Mouse (Mus musculus) gastrocnemius, postnatal 4 days (tissue): ENCODE measurements at regions not wholly inside any gene's neighbourhood (a gene's known extent, or its start where the extent isn't known, plus 50 kb on each side); places are given as distances from the start of the nearest gene placed in this dataset.

ENCODE experiments used
- DNase-seq, 2 experiments: peaks; one replicate each; pipeline ENCODE4 v3.0.0; 2021 to 2022; ENCODE audit warnings: low spot score in 2 of 2, mixed read lengths in 2 of 2

DNA sequence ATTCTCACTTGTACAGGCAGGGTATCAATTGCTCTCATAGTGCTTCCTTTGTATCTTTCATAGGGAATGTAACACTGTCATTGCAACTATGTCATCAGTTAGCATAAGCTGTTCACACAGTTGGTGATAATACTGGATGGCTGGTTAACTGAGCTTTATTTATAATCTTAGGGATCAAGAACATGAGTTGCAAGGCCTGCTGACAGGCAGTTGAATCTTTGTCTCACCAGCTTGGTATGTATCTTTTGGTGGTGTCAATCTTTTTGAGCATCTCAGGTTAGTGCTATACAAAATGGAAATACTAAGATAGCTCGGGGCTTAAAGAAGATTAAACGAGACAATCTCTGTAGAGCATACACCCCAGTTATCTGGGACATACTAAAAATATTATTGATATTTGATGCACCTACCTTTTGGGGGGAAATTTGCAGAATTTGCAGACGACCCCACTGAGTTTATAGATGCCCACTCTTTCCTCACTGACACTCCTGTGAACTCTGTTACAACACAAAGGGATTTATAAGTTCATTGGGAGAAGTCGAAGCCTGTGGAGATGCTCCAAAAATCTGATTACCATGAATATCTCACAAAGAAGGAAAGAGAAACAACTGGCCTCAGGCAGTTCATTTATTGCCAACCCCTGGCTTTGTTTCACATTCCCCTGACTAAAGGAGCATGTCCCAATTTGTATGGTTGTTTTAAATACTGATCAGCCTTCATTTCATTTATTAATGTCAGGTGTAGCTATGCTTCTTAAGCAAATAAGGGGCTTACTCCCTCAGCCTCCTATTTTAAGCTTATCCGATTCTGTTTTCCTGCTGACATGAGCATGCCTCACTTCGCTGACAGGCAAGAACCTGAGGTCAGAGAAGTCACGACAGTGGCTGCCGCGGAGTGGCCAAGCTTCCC, 193.5 kb downstream of the Fndc1 start:
- DNase-seq, result peak in 1 of 2 experiments; percentile 24

DNA sequence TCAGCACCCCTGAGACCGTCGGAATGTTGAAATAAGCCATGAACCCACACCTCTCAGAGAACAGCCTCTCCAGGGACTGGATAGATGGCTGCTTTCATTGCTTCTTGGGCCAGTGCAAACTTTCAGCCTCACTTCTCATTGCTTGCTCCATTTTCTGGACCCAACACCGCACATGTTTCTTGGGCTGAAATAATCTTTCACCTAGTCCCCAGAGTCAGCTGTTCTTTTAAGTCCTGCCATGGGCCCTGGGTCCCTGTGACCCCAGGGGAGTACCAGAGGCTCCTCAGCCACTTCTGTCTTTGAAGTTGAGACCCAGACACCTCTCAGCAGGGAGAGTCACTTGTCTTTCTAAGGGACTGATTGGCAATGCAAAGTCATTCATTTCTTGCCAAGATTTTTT, 201.4 kb downstream of the Fndc1 start:
- DNase-seq, result peak in 1 of 2 experiments; percentile 31

- no peak for DNase-seq
Measured at GRCm38 (mm10) chr17:7623392-7623791, 203.7 kb downstream of the Fndc1 start.

DNA sequence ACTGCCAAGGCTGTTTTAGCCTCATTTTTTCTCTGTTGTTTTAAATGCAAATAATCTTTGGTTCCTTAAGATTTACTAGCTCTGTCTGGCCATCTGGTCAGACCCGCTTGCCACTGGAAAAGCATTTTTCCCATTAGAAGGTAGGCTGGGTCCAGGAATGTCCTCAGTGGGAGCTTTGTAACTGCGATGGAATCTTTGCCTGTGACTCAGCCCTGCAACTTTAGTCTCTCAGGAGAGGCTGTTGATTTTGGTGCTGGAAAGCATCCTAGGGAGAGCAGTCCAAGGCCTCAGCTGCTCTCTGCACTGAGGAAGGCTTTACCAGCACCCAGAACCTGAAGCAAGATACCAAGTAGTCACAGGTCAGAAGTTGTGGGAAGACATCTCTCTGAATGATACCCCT, 205.8 kb downstream of the Fndc1 start:
- DNase-seq, result peak in 1 of 2 experiments; percentile 39

DNA sequence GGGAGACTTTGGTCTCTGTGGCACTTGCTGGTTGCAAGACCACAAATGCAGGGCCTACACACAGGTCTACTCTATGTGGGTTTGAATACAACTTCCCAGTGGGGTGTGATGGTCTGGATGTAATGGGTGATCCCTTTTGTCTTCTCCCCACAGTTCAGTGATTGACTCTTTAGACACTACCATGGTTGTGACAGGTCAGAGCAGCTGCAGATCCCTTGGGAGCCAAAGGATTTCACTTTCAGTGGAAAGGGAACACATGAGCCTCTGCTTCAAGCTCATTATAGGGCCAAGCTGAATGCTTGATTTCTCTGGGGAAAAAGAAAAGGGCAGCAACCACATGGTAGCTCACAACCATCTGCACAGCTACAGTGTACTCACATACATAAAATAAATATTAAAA, 206.9 kb downstream of the Fndc1 start:
- DNase-seq, result no peak

- peak in 1 of 2 experiments; percentile 70 for DNase-seq
Measured at GRCm38 (mm10) chr17:7619641-7620040, 207.5 kb downstream of the Fndc1 start.

GRCm38 (mm10) chr17:7608046-7608445, 219.1 kb downstream of the Fndc1 start:
- DNase-seq, result peak; percentile 32 to 64

DNA sequence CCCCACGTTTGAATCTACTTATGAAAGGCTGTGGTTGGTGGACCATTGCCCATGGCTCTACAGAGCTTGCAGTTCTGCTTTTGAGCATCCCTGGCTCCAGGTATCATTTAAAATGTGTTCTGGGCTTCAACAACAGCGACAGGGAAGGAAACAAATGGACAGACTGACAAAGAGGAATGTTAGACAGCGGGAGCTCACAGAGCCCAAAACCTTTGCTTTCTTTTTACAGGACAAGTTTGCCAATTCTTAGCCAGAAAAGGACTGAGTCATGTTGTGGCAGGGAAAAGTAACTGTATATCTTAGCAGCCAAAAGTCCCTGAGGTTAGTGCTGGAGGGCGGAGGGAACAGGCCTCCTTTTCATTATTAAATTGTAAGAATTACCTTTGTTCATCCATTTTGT, 219.7 kb downstream of the Fndc1 start:
- DNase-seq, result no peak

GRCm38 (mm10) chr17:7604813-7605504, 219.7 kb upstream of the Unc93a2 start:
- no peak for DNase-seq

DNA sequence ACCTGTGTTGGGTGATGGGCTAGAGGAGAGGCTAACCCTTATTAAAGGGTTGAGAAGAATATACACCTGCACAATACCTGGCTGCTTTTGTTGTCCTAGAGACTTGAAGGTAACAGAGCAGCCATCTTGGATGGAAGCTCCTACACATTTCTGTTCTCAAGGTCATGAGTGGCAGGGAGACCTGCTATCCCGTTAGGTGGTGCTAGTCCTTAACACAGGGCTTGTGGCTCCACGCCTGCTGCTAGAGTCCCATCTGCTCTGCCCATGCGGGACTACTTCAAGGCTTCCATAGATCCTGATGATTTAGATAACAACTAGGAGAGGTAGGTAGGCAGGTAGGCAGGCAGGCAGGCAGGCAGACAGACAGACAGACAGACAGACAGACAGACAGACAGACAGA, 218.8 kb upstream of the Unc93a2 start:
- DNase-seq, result no peak

DNA sequence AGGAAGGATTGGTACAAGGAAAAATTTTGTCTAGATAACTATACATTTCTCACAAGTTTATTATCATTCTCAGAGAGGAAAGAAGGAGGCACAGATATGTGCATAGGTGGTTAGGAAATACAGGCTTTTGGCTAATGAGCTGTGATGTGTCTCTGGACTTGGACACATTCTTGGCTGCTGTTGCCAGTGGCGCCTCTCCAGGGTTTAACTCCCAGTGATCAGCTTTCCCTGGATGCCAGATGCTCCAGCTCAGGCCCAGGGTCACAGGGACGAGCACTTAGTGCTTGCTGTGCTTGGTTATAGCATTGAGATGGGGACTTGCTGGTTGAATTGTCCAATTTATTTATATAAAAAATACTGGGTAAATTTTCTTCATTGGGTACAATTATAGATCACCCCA, 215.3 kb upstream of the Unc93a2 start:
- DNase-seq, result peak in 1 of 2 experiments; percentile 54

GRCm38 (mm10) chr17:7597481-7597880, 212.2 kb upstream of the Unc93a2 start:
- no peak for DNase-seq

DNA sequence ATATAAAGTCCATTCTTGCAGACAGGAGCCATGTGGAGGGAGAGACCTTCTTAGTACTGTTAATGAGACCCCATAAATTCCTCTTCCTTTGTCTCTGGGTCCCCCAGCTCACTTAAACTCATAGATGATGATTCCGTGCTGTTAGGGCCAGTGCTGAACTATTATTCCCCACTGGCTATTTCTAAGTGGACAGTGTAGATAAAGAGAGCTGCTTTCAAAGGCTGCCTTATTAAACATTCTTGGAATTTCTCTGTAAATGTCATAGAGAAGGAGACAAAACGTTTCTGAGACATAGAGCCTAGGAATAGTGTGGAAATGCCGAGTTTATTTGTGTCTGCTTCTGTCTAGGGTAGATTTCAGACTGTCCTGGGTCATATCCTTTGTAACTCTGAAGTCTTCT, 209.5 kb upstream of the Unc93a2 start:
- DNase-seq, result no peak

GRCm38 (mm10) chr17:7592491-7592890, 207.2 kb upstream of the Unc93a2 start:
- DNase-seq, result no peak

DNA sequence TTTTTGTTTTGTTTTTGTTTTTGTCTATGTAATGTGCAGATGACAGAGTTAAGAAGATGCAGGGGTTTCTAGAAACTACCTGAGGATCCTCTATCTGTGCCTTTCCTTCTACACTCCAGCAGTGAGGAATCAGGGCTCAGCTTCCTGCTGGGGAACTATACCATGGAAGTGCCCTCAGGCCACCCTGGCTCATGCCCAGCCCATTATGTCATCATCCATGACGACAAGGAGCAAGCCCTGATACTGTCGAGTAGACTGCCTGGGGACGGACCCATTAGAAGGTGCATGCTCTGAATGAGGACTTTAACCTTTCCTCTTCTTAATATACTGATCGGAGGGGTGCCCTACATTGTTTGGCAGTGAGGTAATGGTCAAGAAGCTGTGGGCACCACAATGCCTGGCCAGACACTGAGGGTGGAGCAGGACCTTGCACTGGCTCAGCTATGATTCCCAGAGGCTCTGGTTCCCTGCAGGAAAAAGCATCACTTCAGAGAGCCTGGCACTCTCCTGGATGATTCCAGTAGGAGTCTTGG, 197.7 kb upstream of the Unc93a2 start:
- DNase-seq, result no peak

- no peak for DNase-seq
Measured at GRCm38 (mm10) chr17:7579031-7579430, 193.8 kb upstream of the Unc93a2 start.

GRCm38 (mm10) chr17:7578003-7578402, 192.7 kb upstream of the Unc93a2 start:
- DNase-seq, result no peak

DNA sequence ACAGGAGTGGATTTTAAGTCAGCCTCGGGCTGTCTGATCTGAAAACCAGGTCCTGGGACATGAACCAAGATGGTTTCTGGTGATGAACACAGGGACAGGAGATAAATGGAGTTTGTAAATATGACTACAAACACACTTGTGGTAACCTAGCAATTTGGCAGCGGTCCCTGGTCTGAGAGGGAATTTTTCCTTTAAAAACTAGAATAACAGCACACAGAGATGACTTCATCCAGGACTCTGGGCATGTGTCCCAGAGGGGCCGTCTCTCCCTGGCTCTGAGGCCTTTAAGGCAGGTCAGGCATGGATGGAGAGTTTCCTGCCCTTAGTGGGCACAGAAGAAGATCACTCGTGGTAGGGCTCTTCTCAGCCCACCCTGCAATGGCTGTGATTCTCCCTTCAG, 192.0 kb upstream of the Unc93a2 start:
- DNase-seq, result peak; percentile 76 to 91

DNA sequence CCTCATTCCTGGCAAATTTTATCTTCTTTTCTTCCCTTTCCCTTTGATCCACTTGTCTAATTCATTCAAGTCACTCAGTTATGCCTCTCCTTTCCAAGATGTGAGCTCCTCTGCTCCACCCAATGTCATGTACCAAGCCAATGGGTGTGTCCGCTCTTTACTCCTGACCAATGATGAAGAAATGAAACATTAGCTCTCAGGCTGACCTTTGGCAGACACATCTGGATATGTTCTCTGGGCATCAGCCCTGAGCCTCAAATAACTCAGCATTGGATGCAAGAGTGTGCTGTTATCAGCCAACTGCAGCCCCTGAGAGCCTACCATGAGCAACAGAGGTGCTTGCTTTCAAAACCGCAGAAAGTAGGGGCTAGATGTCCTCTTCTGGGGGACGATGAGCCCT, 186.2 kb upstream of the Unc93a2 start:
- DNase-seq, result no peak

- DNase-seq, result no peak
Measured at GRCm38 (mm10) chr17:7568482-7568881, 183.2 kb upstream of the Unc93a2 start.

DNA sequence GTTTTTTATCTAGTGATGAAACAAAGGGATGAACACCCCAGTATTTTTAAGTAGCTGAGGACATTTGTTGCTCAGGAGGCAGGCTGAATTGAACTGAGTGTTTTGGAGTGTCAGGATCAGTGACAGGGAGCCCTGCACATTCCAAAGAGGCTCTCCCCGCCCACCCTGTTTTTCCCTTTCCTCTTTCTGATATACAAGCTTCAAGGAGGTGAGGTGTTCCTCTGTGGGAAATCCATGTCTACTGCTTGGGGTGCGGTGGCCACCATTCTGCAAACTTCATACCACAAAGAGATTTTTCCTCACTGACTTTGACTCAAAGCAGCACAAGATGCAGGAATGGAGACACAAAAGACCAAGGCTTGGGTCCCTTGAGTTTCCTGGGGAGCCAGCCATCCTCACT, 180.5 kb upstream of the Unc93a2 start:
- DNase-seq, result no peak

DNA sequence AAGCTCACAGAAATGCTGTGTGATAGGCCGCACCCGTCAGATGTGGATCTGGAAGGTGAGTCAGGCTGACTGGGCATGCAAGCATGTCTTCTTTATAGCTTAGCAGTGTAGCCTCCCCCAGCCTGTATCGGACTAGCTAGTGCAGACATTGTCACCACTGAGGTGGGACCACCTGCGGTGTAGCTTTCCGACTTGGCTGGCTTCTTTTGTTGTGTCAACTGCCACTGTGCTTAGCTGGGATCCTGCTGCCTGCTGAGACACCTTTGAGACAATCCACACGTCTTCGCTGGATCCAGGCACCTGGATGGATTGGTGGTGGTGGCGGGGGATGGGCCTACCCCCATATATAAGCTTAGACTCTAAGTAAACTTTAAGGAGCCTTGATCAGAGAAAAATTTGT, 177.7 kb upstream of the Unc93a2 start:
- no peak for DNase-seq
